Comparison of ENCODE assay signal across 10 mouse cellular contexts in genomic region chr3:136426539-136427194, GRCm38 (mm10).
DNase-seq lines count a peak whose midpoint lies in the region; ATAC-seq lines count a peak whose summit lies in the region.
"Had no signal": no experiment of that assay in that cellular context is flagged by ENCODE, and none has a peak within 500 bp of the region (broad histone marks: within the 10 kb centered on the region; RNA-seq: fewer than 3 reads in every experiment).

No protein-coding gene starts in this region.

- 48% methylated on average over 8 of the region's 8 CpGs for WGBS in kidney, embryonic 15.5 days

- no peak overlapping the region for H3K4me2 ChIP-seq in kidney, embryonic 15.5 days
- H3K4me2 ChIP-seq: hindbrain, embryonic 15.5 days had no signal

- H3K9ac ChIP-seq in kidney, embryonic 15.5 days, result no peak overlapping the region
- H3K9ac ChIP-seq: hindbrain, embryonic 15.5 days had no signal

- DNase-seq in kidney, adult 11 months, result no peak
- peak; percentile 13 for DNase-seq in kidney, postnatal 10 days
- DNase-seq in right cerebral cortex, postnatal 14 days, result no peak
- no peak for DNase-seq in thymus, postnatal 0 days (ENCODE audit: low spot score)
- DNase-seq in layer of hippocampus, postnatal 14 days (ENCODE audit: low spot score in 2 of 2), result no peak
- DNase-seq: thymus, adult 18-20 months had no signal

- peak; percentile 83 for ATAC-seq in kidney, embryonic 15.5 days (replicated peaks; ENCODE audit: low FRiP score)
- peak; percentile 96 for ATAC-seq in granulocyte monocyte progenitor cell, adult 5-6 weeks (replicated peaks; ENCODE audit: poor library complexity, severe bottlenecking)

- peaks cover 7% of the 10 kb centered on the region; the same call in 1 of the 2 replicates for H3K4me1 ChIP-seq in kidney, embryonic 15.5 days
- peaks cover 6% of the 10 kb centered on the region; the same call in 1 of the 2 replicates for H3K4me1 ChIP-seq in megakaryocyte, embryonic 14.5 days
- H3K4me1 ChIP-seq: hindbrain, embryonic 15.5 days had no signal

- H3K9me3 ChIP-seq in kidney, embryonic 15.5 days (replicated peaks), result no peaks in the 10 kb centered on the region
- H3K9me3 ChIP-seq in megakaryocyte, embryonic 14.5 days, result no peaks in the 10 kb centered on the region
- H3K9me3 ChIP-seq: hindbrain, embryonic 15.5 days had no signal

- H3K4me3 ChIP-seq in kidney, embryonic 15.5 days (replicated peaks), result no peak overlapping the region
- H3K4me3 ChIP-seq in megakaryocyte, embryonic 14.5 days (replicated peaks), result peak overlapping the region; percentile 81
- H3K4me3 ChIP-seq: hindbrain, embryonic 15.5 days had no signal

- H3K27ac ChIP-seq in kidney, embryonic 15.5 days, result no peak overlapping the region
- H3K27ac ChIP-seq: hindbrain, embryonic 15.5 days had no signal

- no peaks in the 10 kb centered on the region for H3K27me3 ChIP-seq in kidney, embryonic 15.5 days
- H3K27me3 ChIP-seq in megakaryocyte, embryonic 14.5 days (replicated peaks), result peaks cover 4% of the 10 kb centered on the region
- H3K27me3 ChIP-seq: hindbrain, embryonic 15.5 days had no signal

- no peaks in the 10 kb centered on the region for H3K36me3 ChIP-seq in kidney, embryonic 15.5 days
- no peaks in the 10 kb centered on the region for H3K36me3 ChIP-seq in megakaryocyte, embryonic 14.5 days (replicated peaks; ENCODE audit: low read length)
- H3K36me3 ChIP-seq: hindbrain, embryonic 15.5 days had no signal
